Mouse (Mus musculus) activated CD4-positive, CD25-positive, alpha-beta regulatory T cell, adult 4 months (primary cell): ENCODE measurements around the gene Nckap1. TPM values are rescaled to one million over a fixed set of nuclear protein-coding genes. Genes with fewer than 3 reads are reported as not detected.
A peak's percentile ranks its signal among the peaks of the same experiment; 100 is the strongest.
"Not testable (repeated sequence)": the region's sequence is repeated elsewhere in the genome, so short reads cannot be mapped to it uniquely, and the experiment has no call there.

Experiments used
- ATAC-seq: one replicate; pipeline ENCODE4 v1.8.0; 2017
- polyA plus RNA-seq, 2 experiments: library from polyadenylated mRNA; unstranded; fragments of 100-300 nt; shearing (Covaris generic); gene quantifications; one replicate each; pipeline ENCODE4 v1.2.1; 2017

Nckap1 gene
- polyA plus RNA-seq, 2 experiments from 2014 or later: 2.1 to 3.0 TPM

DNA sequence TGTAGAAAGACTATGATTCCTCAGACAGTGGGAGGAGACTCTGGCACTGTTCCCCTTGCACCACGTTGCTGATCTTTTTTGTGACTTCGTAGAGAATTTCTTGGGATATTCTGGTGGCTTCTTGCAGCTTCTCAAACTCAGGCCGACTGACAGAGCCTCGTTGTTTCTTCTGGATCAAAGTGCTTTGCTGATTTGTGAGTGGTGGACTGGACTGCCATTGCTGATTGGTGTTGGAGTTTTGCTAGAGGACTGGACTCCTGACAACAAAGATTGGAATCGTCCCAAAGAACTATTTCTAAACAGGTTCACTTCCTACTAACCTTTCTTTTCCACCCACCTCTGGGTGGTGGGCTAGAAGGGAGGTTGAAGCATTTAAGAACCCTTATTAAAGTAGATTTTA, 21.5 kb downstream of the Nckap1 start:
- no peak for ATAC-seq

GRCm38 (mm10) chr2:80554442-80554841, 26.7 kb downstream of the Nckap1 start:
- ATAC-seq: no peak

DNA sequence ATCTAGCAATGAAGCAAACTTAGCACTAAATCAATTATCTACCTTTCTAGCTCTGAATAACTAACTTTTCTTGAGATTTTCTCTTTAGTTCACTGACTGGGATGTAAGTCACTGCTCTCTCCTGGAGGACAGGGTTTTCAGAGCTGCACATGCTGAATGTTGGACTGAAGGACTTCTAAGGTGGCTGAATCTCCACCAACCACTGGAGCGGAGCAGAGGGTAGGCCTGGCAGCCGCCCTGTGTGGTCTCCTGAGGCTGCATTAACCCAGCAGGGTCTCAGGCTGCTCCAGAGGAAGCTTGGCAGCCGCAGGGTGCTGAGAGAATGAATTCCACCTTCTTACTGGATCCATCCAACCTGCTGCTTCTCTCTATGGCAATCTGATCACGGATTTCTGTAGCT, 31.5 kb downstream of the Nckap1 start:
- ATAC-seq: no peak

- no peak for ATAC-seq
These were observed 33.3 kb downstream of the Nckap1 start for GRCm38 (mm10) chr2:80547901-80548300.

- ATAC-seq: no peak
These were observed 38.4 kb downstream of the Nckap1 start for GRCm38 (mm10) chr2:80542801-80543200.

- ATAC-seq: no peak
These were observed 44.0 kb downstream of the Nckap1 start for GRCm38 (mm10) chr2:80537156-80537555.

GRCm38 (mm10) chr2:80536608-80537007, 44.6 kb downstream of the Nckap1 start:
- ATAC-seq: no peak

GRCm38 (mm10) chr2:80524275-80524674, 56.9 kb downstream of the Nckap1 start:
- no peak for ATAC-seq

GRCm38 (mm10) chr2:80506051-80506802, 75.0 kb downstream of the Nckap1 start:
- no peak for ATAC-seq

- ATAC-seq: no peak
These were observed 79.0 kb downstream of the Nckap1 start for GRCm38 (mm10) chr2:80502132-80502531.

DNA sequence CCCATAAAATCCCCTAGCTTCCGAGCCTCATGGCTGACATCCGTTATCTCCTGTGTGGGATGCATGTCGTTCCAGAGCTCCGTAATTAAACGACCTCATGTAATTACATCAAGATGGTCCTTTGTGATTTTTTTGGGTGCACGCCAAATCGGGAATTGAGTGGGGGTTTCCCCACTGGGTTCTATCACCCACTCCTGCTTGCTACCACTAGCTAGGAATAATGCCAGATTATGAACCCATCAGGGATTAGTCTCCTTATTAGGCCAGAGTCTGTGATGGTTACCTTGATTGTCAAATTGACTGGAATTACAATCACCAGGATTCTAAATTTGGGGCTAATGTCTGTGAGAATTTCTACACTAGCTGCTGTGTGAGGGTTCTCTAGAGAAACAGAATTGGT, 85.9 kb downstream of the Nckap1 start:
- not testable (repeated sequence) for ATAC-seq

DNA sequence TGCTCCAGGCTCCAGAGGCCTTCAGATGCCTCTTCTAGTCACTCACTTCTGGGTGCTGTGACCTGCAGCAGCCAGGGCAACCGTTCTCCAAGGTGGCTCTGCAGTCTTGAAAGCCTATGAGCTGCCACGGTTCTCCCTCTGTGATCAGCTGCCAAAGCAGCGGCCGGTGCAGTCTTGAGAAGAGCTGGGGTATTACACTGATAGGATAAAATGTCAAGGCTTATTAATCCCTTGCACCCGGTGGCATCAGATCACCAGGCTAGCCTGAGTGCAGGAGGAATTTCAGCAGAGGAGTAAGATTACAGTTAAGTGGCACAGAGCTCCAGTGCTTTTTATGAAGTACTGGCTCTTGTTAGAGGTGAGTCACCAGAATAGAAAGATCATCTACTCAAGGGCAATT, 94.3 kb downstream of the Nckap1 start:
- ATAC-seq: no peak

- no peak for ATAC-seq
These were observed 96.2 kb downstream of the Nckap1 start for GRCm38 (mm10) chr2:80484951-80485350.

DNA sequence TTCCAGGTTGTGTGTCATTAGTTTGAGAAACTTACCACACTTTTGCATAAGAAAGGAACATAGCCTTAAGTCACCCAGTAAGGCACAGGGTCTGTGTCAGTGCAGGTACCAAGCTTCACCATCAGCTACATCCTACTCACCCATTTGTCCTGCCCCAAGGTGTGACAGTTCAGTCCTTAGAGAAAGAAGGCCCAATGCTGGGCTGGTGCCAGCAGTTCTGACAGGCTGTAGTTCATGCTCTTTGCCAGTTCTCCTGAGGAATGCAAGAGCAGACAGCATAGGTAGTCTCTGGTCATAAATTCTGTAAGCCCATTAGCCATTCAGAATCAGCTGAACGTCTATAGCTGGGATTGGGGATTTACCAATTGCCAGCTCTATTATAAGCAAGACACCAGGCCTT, 105.3 kb downstream of the Nckap1 start:
- no peak for ATAC-seq

- ATAC-seq: no peak
These were observed 106.9 kb downstream of the Nckap1 start for GRCm38 (mm10) chr2:80474247-80474796.

- ATAC-seq: no peak
These were observed 115.0 kb downstream of the Nckap1 start for GRCm38 (mm10) chr2:80465991-80466821.

- ATAC-seq: peak; percentile 68
These were observed 119.4 kb downstream of the Nckap1 start for GRCm38 (mm10) chr2:80461827-80462226.

Other genes with a start within 250 kb of the Nckap1 start
- gene Frzb, start 133.8 kb downstream of the Nckap1 start, polyA plus RNA-seq: not detected
- 10 to 100 TPM; 13.6 to 15.0 TPM for gene Dusp19, start 35.7 kb upstream of the Nckap1 start, polyA plus RNA-seq
- gene Nup35, start 35.9 kb upstream of the Nckap1 start, polyA plus RNA-seq: 10 to 100 TPM; 26.5 to 27.4 TPM